Mouse (Mus musculus) left cerebral cortex, adult 6 months (tissue): ENCODE measurements around the gene Pet117. TPM values are rescaled to one million over a fixed set of nuclear protein-coding genes. Genes with fewer than 3 reads are reported as not detected.

ENCODE experiments used
- long read RNA-seq, 2 experiments: library from polyadenylated mRNA; unstranded; transcript quantifications; one replicate each; pipeline ENCODE4 v2.0.0; 2019 to 2020
- polyA plus RNA-seq: library from polyadenylated mRNA; unstranded; fragments of <200 nt; fragmentation: Nextera tagmentation; gene quantifications from 2 replicates; pipeline ENCODE4 v1.2.3, GENCODE M21; 2021

The Pet117 gene
- 3.7 and 8.5 TPM in 2 replicates for polyA plus RNA-seq
- long read RNA-seq, experiment 1, partial matches to known transcripts = 0 of 2 reads
- long read RNA-seq, experiment 1, other reads (novel, unspliced or antisense) = 1 of 2 reads
- long read RNA-seq, experiment 2, partial matches to known transcripts = 0 of 2 reads
- long read RNA-seq, experiment 2, other reads (novel, unspliced or antisense) = 0 of 2 reads

DNA sequence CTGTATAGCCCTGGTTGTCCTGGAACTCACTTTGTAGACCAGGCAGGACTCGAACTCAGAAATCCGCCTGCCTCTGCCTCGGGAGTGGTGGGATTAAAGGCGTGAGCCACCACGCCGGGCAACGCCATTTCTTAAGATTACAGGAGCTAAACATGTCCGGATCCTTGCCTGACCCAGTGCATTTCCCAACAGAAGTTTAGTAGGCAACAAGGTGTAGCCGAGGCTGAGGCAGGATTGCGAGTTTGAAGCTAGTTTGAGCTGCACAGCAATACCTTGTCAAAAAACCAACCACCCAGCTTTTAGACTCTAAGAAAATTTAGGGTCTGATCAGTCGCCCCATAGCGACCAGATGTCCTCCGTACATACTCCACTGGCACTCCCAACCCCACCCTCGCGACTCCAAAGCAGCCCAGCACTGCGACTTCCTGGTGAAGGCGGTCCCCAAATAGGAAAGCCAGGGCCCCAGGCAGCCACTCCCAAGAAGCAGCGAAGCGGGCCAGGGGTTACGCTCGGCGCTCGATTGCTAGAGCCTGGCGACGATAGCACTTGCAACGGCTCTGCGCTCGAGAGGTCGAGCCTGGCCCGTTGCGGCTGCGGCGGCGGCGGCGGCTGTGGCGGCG lies at the start of gene Pet117, which contains the start of gene Kat14:
TSS of gene Pet117 (plus strand) at position 597 of the 620 bp plus-strand sequence.
TSS of gene Kat14 (plus strand) at position 584 of the 620 bp plus-strand sequence.

DNA sequence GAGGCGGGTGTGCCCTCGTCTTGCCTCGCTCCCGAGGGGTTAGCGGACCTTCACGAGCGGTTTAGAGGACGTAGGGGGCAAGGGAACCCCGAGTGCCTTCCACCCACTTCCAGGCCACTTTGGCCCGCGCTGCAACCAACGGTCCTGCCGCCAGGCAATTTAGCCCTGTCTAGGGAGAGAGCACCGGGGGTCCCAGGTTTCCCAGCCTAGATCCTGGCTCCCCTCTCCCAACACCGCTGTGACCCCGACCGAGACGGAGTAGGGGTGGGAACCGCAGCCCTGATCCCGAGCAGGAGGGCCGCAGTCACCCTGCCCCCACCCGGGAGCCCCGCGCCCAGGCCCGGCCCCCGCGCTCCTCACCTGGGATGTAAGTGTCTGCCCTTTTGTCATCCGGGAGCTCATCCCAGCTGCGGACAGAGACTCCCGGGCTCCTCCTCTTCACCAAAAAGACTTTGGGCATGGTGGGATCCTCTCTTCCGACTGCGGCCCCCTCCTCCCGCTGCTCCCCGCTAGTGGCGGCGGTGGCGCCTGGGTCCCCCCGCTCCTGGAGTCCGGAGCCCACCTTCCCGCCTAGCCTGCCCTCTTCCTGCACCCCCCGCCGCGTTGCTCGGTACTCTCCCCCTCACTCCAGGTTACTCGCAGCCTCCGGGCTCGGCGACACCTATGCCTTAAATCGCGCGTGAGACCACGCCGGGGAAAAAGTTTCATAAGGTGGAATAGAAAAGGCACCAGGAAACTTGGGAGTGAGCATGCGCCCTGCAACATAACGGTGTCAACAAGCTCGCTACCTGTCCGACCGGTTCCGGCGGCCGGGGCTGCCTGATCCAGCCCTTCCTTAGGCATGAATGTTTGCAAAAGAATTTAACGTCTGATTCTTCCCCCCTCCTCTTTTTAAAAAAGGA lies 37.1 kb upstream of the Pet117 start, which contains the start of gene Ovol2:
TSS of gene Ovol2 (minus strand) at position 746 of the 902 bp plus-strand sequence.

Other genes starting within 250 kb of the Pet117 start
- gene Mgme1, start 98.3 kb upstream of the Pet117 start, polyA plus RNA-seq = 7.2 and 7.4 TPM in 2 replicates
- 100.0 and 131 TPM in 2 replicates for gene Snx5, start 98.1 kb upstream of the Pet117 start, polyA plus RNA-seq
- 15.6 and 17.2 TPM in 2 replicates for gene Ovol2, start 36.9 kb upstream of the Pet117 start, polyA plus RNA-seq
- 14.1 and 14.4 TPM in 2 replicates for gene Kat14, start within 50 bp of the Pet117 start, polyA plus RNA-seq
- gene Dzank1, start 158.4 kb downstream of the Pet117 start, polyA plus RNA-seq = 53.5 and 105 TPM in 2 replicates
- 3.9 and 7.0 TPM in 2 replicates for gene Polr3f, start 158.7 kb downstream of the Pet117 start, polyA plus RNA-seq
- 36.2 and 37.8 TPM in 2 replicates for gene Rbbp9, start 181.9 kb downstream of the Pet117 start, polyA plus RNA-seq
- 42.4 and 47.3 TPM in 2 replicates for gene Sec23b, start 187.2 kb downstream of the Pet117 start, polyA plus RNA-seq
- gene Smim26, start 225.1 kb downstream of the Pet117 start, polyA plus RNA-seq = 123 and 144 TPM in 2 replicates
- 124 and 164 TPM in 2 replicates for gene Dtd1, start 230.9 kb downstream of the Pet117 start, polyA plus RNA-seq